Mouse (Mus musculus) G1E-ER4 (cell line): ENCODE results near the gene Ocrl. TPM values are rescaled to one million over a fixed set of nuclear protein-coding genes. Genes with fewer than 3 reads are reported as not detected.

Experiments
- GATA1 ChIP-seq: IDR thresholded peaks from one replicate; pipeline ENCODE4 v1.8.0; 2012; ENCODE audit warnings: low read length, inconsistent platforms
- polyA plus RNA-seq: library from polyadenylated mRNA; stranded (reverse); fragments of >175 nt; gene quantifications from 2 replicates; pipeline ENCODE4 v1.2.3, GENCODE M21; 2012

Gene Ocrl
- polyA plus RNA-seq, 1 experiment = not detected

- TF ChIP-seq GATA1 = no peak
These were observed 37.5 kb downstream of the Ocrl start for GRCm38 (mm10) chrX:47949729-47950128.

GRCm38 (mm10) chrX:47962579-47962978 is 50.4 kb downstream of the Ocrl start:
- no peak for TF ChIP-seq GATA1

DNA sequence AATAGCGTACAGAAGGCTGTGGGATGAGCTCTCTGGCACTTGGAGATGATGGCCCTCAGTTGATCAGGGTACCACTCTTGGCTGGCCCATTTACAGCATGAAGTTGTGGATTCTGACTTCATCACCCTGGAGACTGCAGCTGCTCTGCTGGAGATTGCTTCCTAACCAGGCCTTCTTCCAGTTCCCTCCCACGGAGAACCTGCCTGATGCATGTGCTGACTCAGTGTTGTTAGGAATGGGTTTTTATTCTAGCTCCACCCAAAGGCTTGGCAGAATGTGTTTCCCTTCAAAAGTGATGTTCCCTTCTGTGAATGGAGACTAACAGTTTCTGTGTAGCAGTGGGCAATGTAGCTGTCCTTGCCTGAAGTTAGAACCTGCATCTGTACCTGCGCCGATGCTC is 58.2 kb downstream of the Ocrl start:
- TF ChIP-seq GATA1 = no peak

GRCm38 (mm10) chrX:47970864-47971263 is 58.7 kb downstream of the Ocrl start:
- no peak for TF ChIP-seq GATA1

GRCm38 (mm10) chrX:47971366-47972128 is 59.4 kb downstream of the Ocrl start:
- TF ChIP-seq GATA1 = no peak

DNA sequence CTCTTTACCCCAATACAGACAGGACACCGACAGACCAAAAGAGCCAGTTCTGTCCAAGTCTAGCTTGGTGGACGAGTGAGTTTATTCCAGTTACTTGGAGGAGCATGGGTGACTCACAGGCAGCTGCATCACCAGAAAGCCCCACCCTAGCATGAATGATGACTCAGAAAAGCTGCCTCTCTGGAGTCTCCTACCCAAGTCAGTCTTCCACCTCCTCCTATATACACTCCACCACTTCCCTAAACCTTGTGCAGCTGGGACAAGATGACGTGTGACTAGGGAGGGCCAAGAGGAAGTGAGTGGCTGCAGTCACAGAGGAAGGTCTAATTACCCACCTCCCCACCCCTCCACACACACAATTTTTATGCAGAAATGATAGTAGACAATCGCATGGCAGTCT is 64.4 kb downstream of the Ocrl start:
- TF ChIP-seq GATA1 = no peak

DNA sequence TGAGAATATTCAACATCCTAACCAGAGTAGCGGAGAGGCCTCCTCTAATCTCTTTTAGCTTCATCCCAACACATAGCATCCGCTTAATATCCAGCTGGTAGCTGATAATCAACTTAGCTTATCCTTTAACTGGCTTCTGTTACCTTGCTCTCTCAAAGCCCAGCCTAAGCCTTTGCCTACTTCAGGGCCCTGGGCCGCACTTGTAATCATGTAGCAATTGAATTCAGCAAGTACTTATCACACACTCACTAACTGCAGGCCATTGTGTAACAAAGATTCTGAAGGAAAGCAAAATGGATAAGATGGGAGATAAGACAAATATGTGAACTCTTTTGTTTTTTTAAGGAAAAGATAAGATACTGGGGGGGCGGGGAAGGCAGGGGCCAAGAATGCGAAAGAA is 64.9 kb downstream of the Ocrl start:
- no peak for TF ChIP-seq GATA1

- no peak for TF ChIP-seq GATA1
These were observed 72.9 kb downstream of the Ocrl start for GRCm38 (mm10) chrX:47985000-47985619.

- TF ChIP-seq GATA1 = no peak
These were observed 75.8 kb downstream of the Ocrl start for GRCm38 (mm10) chrX:47988024-47988423.

DNA sequence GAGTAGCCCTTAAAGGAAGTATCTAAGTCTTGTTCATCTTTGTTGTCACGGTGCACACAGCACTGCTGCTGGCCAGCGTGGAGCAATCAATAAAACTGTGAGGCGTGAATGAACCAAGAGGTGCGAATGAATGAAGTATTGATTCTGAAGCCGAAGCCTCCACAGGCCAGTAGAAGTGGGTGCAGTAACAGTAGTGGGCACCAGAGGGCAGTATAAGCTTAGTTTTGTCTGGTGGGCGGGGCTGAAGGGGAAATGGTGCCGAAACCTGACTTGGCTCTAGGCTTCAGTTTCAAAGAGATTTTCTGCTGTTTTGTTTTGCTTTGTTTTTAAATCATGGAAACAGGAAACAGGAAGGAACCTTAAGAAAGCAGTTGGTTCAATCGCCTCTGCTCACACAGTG is 80.4 kb downstream of the Ocrl start:
- no peak for TF ChIP-seq GATA1

- no peak for TF ChIP-seq GATA1
These were observed 86.2 kb downstream of the Ocrl start for GRCm38 (mm10) chrX:47998412-47998811.

DNA sequence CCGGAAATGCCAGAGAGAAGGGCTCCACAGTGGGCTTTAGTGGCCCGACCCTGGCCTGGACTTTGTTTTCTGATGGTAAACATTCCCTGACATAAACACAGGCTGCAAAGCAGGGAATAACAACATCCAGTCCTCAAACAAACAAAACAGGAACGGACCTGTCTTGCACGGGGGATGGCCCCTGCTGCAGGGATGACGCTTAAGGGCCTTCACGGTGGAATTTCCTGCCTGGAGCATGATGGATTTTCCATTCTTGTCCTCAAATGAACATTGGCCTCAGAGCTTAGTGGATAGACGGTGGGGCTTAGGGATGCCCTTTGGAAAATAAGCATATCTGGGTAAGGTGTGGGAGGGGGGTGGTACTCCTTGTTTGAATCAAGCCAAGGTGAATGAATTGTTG is 89.0 kb downstream of the Ocrl start:
- no peak for TF ChIP-seq GATA1

GRCm38 (mm10) chrX:48004786-48005185 is 92.6 kb downstream of the Ocrl start:
- no peak for TF ChIP-seq GATA1

DNA sequence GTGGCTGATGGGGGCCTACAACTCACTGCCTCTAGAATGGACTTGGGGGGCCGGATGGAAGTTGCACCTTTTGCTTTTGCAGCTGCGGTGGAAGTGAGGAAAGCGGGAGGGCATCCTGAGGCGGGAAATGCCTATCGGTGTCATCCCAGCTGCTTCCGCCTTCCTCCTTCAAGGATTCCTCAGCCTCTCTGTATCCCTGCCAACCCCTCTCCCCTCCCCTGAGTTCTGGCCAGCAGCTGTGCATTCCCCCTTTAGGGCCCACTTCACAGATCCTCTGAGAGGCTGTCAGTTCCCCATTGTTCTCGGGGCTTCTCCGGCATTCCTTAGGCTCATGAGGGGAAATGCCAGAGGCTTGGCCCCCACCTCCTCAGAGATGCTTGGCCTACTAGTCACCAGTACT is 93.9 kb downstream of the Ocrl start:
- TF ChIP-seq GATA1 = no peak

GRCm38 (mm10) chrX:48011656-48012055 is 99.5 kb downstream of the Ocrl start:
- no peak for TF ChIP-seq GATA1

Other genes starting within 250 kb of the Ocrl start
- not detected in 2 replicates for gene Smarca1, start 19.4 kb upstream of the Ocrl start, polyA plus RNA-seq
- 0.02 TPM in 1 of 2 replicates, not detected in the other for gene Apln, start 122.5 kb downstream of the Ocrl start, polyA plus RNA-seq
- 0.19 and 0.48 TPM in 2 replicates for gene Xpnpep2, start 196.3 kb downstream of the Ocrl start, polyA plus RNA-seq
- 0.58 and 0.84 TPM in 2 replicates for gene Sash3, start 234.0 kb downstream of the Ocrl start, polyA plus RNA-seq